Mouse (Mus musculus) forebrain, embryonic 11.5 days (tissue): ENCODE measurements around the gene Rab27a. TPM values are rescaled to one million over a fixed set of nuclear protein-coding genes. Genes with fewer than 3 reads are reported as not detected.

Experiments
- ATAC-seq: fragments of 200-750 bp; cut with Nextera tagmentation; replicated peaks from 2 replicates; pipeline ENCODE4 v1.8.0; 2017; ENCODE audit warnings: moderate TSS enrichment; ENCODE audit not compliant: low FRiP score
- DNase-seq: peaks from one replicate; pipeline ENCODE4 v3.0.0-alpha.2; 2017; ENCODE audit warnings: low spot score
- H3K27ac ChIP-seq: fragments of 300-500 bp; sonication (generic); 2 replicates; pipeline ENCODE4 v1.5.1; 2014; ENCODE audit warnings: low read depth, low read length
- H3K27me3 ChIP-seq: fragments of 300-500 bp; sonication (generic); 2 replicates; pipeline ENCODE4 v1.6.1; 2014; ENCODE audit warnings: mild to moderate bottlenecking, low read length, mixed read lengths; ENCODE audit not compliant: control insufficient read depth, insufficient read depth
- H3K36me3 ChIP-seq: fragments of 300-500 bp; sonication (generic); 2 replicates; pipeline ENCODE4 v1.6.1; 2014; ENCODE audit warnings: mild to moderate bottlenecking, low read length, moderate library complexity, mixed read lengths; ENCODE audit not compliant: control insufficient read depth, insufficient read depth
- H3K4me1 ChIP-seq: fragments of 300-500 bp; sonication (generic); replicated peaks from 2 replicates; pipeline ENCODE4 v1.6.1; 2014; ENCODE audit warnings: low read length, mixed read lengths; ENCODE audit not compliant: control insufficient read depth, insufficient read depth
- H3K4me2 ChIP-seq: fragments of 300-500 bp; sonication (generic); 2 replicates; pipeline ENCODE4 v1.6.1; 2014; ENCODE audit warnings: low read depth, mild to moderate bottlenecking, low read length, moderate library complexity, mixed read lengths; ENCODE audit not compliant: severe bottlenecking
- H3K4me3 ChIP-seq: fragments of 300-500 bp; sonication (generic); 2 replicates; pipeline ENCODE4 v1.5.1; 2014; ENCODE audit warnings: low read depth, low read length
- H3K9ac ChIP-seq: fragments of 300-500 bp; sonication (generic); 2 replicates; pipeline ENCODE4 v1.6.1; 2014; ENCODE audit warnings: low read length
- H3K9me3 ChIP-seq: fragments of 300-500 bp; sonication (generic); 2 replicates; pipeline ENCODE4 v1.6.1; 2016; ENCODE audit warnings: low read length, mixed read lengths; ENCODE audit not compliant: control insufficient read depth
- WGBS: fragments of 180-500 bp; shearing (Covaris S2); extraction: QIAGEN DNeasy Blood & Tissue Kit; methylation state at CpG from one replicate; pipeline ENCODE4 v1.1.7; 2014; 5-methylcytosine and 5-hydroxymethylcytosine counted together
- polyA plus RNA-seq: library from polyadenylated mRNA; unstranded; fragments of >200 nt; fragmentation: Nextera tagmentation; extraction: Ambion mirVana; gene quantifications from 2 replicates; pipeline ENCODE4 v1.2.1, GENCODE M21; 2014

Rab27a gene
- polyA plus RNA-seq, 1 experiment from 2014 or later, result 0.79 TPM

- no peak overlapping the region for H3K27ac ChIP-seq
- no peaks in the 10 kb centered on the region for H3K4me1 ChIP-seq
- no peaks in the 10 kb centered on the region; the same call in 1 of the 2 replicates for H3K27me3 ChIP-seq
- DNase-seq (no peak), ATAC-seq (no peak)
- H3K4me3 ChIP-seq, result no peak overlapping the region
- 68% methylated on average over 8 of the region's 8 CpGs for whole genome bisulfite sequencing
- H3K4me2 ChIP-seq, result no peak overlapping the region
- no peak overlapping the region for H3K9ac ChIP-seq
- no peaks in the 10 kb centered on the region for H3K9me3 ChIP-seq
- H3K36me3 ChIP-seq, result no peaks in the 10 kb centered on the region
These were observed 6.0 kb downstream of the Rab27a start for GRCm38 (mm10) chr9:73050606-73051005.

- DNase-seq (no peak), ATAC-seq (no peak)
- 62% methylated on average over 10 of the region's 10 CpGs for WGBS
These were observed 10.8 kb downstream of the Rab27a start for GRCm38 (mm10) chr9:73055441-73055911.

GRCm38 (mm10) chr9:73059224-73059623 is 14.6 kb downstream of the Rab27a start:
- Histone ChIP-seq H3K9ac (no peak overlapping the region), H3K9me3 (no peaks in the 10 kb centered on the region), H3K27ac (no peak overlapping the region)

More at GRCm38 (mm10) chr9:73055441-73055911, 10.8 kb downstream of the Rab27a start:
- H3K4me3 ChIP-seq, result no peak overlapping the region
- H3K9me3 ChIP-seq, result no peaks in the 10 kb centered on the region
- no peaks in the 10 kb centered on the region for H3K4me1 ChIP-seq
- H3K27me3 ChIP-seq, result no peaks in the 10 kb centered on the region
- no peak overlapping the region for H3K27ac ChIP-seq
- H3K9ac ChIP-seq, result no peak overlapping the region
- H3K4me2 ChIP-seq, result no peak overlapping the region
- H3K36me3 ChIP-seq, result no peaks in the 10 kb centered on the region

GRCm38 (mm10) chr9:73063621-73064290 is 19.1 kb downstream of the Rab27a start:
- Histone ChIP-seq H3K36me3 (no peaks in the 10 kb centered on the region), H3K9me3 (no peaks in the 10 kb centered on the region), H3K9ac (peak overlapping the region; percentile 27), H3K4me2 (no peak overlapping the region), H3K4me1 (no peaks in the 10 kb centered on the region), H3K27me3 (no peaks in the 10 kb centered on the region), H3K4me3 (no peak overlapping the region), H3K27ac (no peak overlapping the region)
- ATAC-seq, result no peak
- 32% methylated on average over 15 of the region's 15 CpGs for WGBS
- DNase-seq, result no peak

More at GRCm38 (mm10) chr9:73059224-73059623, 14.6 kb downstream of the Rab27a start:
- ATAC-seq, result no peak
- Histone ChIP-seq H3K4me1 (no peaks in the 10 kb centered on the region), H3K27me3 (no peaks in the 10 kb centered on the region), H3K4me2 (no peak overlapping the region), H3K36me3 (no peaks in the 10 kb centered on the region), H3K4me3 (no peak overlapping the region)
- WGBS, result 86% methylated on average over 4 of the region's 4 CpGs
- DNase-seq, result no peak

GRCm38 (mm10) chr9:73067086-73067485 is 22.4 kb downstream of the Rab27a start:
- DNase-seq, result no peak
- Histone ChIP-seq H3K9me3 (no peaks in the 10 kb centered on the region), H3K27ac (no peak overlapping the region), H3K9ac (no peak overlapping the region), H3K27me3 (no peaks in the 10 kb centered on the region), H3K4me2 (no peak overlapping the region), H3K4me1 (no peaks in the 10 kb centered on the region), H3K4me3 (no peak overlapping the region), H3K36me3 (no peaks in the 10 kb centered on the region)
- WGBS, result 47% methylated on average over 10 of the region's 10 CpGs
- no peak for ATAC-seq

- Histone ChIP-seq H3K9me3 (no peaks in the 10 kb centered on the region), H3K36me3 (no peaks in the 10 kb centered on the region), H3K27me3 (no peaks in the 10 kb centered on the region), H3K9ac (no peak overlapping the region), H3K4me3 (no peak overlapping the region), H3K27ac (no peak overlapping the region), H3K4me2 (no peak overlapping the region), H3K4me1 (no peaks in the 10 kb centered on the region)
- no peak for DNase-seq
- WGBS, result 78% methylated on average over 6 of the region's 6 CpGs
- ATAC-seq, result no peak
These were observed 23.6 kb downstream of the Rab27a start for GRCm38 (mm10) chr9:73068230-73068679.

GRCm38 (mm10) chr9:73068688-73069087 is 24.0 kb downstream of the Rab27a start:
- Histone ChIP-seq H3K36me3 (no peaks in the 10 kb centered on the region), H3K4me1 (no peaks in the 10 kb centered on the region), H3K27ac (no peak overlapping the region), H3K9me3 (no peaks in the 10 kb centered on the region), H3K4me3 (no peak overlapping the region), H3K4me2 (no peak overlapping the region), H3K27me3 (no peaks in the 10 kb centered on the region), H3K9ac (no peak overlapping the region)
- ATAC-seq (no peak), DNase-seq (no peak)
- 88% methylated on average over 6 of the region's 6 CpGs for WGBS

- H3K4me2 ChIP-seq, result no peak overlapping the region
- H3K9ac ChIP-seq, result no peak overlapping the region
- no peaks in the 10 kb centered on the region for H3K36me3 ChIP-seq
- ATAC-seq (no peak), DNase-seq (no peak)
- H3K27ac ChIP-seq, result no peak overlapping the region
- no peaks in the 10 kb centered on the region for H3K4me1 ChIP-seq
- no peaks in the 10 kb centered on the region for H3K9me3 ChIP-seq
- H3K4me3 ChIP-seq, result no peak overlapping the region
- 74% methylated on average over 10 of the region's 10 CpGs for WGBS
- no peaks in the 10 kb centered on the region for H3K27me3 ChIP-seq
These were observed 26.5 kb downstream of the Rab27a start for GRCm38 (mm10) chr9:73070971-73071659.
